Mouse (Mus musculus) heart, postnatal 0 days (tissue): Measurements from ENCODE around the gene Naglu.

Experiments used
- CTCF ChIP-seq: IDR thresholded peaks from 2 replicates; pipeline ENCODE4 v1.5.1; 2016; ENCODE audit warnings: antibody characterized with exemption, control low read depth, low read depth
- EP300 ChIP-seq: IDR thresholded peaks from 2 replicates; pipeline ENCODE4 v1.6.1; 2016; ENCODE audit warnings: antibody characterized with exemption, low read depth

- TF ChIP-seq CTCF: no peak
- TF ChIP-seq EP300: no peak
Measured at GRCm38 (mm10) chr11:101084811-101085210, 15.0 kb downstream of the Naglu start.
